In genomic region chr17:70871676-70872075, GRCm38 (mm10) we compare ENCODE assay signal across 21 mouse cellular contexts. TPM values are rescaled to one million over a fixed set of nuclear protein-coding genes. Genes with fewer than 3 reads are reported as not detected.
A peak's percentile ranks its signal among the peaks of the same experiment; 100 is the strongest.
DNase-seq lines count a peak whose midpoint lies in the region; ATAC-seq and TF ChIP-seq lines count a peak whose summit lies in the region.
"Had no signal": no experiment of that assay in that cellular context is flagged by ENCODE, and none has a peak within 500 bp of the region (broad histone marks: within the 10 kb centered on the region; RNA-seq: fewer than 3 reads in every experiment).

No protein-coding gene starts in this region.

- ATAC-seq in forebrain, postnatal 0 days = no peak
- ATAC-seq in hindbrain, embryonic 12.5 days (ENCODE audit: low FRiP score) = no peak
- ATAC-seq in hindbrain, postnatal 0 days = no peak
- ATAC-seq in neural tube, embryonic 11.5 days (ENCODE audit: insufficient read depth, low FRiP score, low TSS enrichment) = no peak
- ATAC-seq: inflammation-experienced regulatory T-cells, adult 6 months had no signal

- H3K36me3 ChIP-seq in forebrain, embryonic 10.5 days (replicated peaks) = no peaks in the 10 kb centered on the region
- H3K36me3 ChIP-seq in forebrain, postnatal 0 days (ENCODE audit: insufficient read depth) = no peaks in the 10 kb centered on the region
- no peaks in the 10 kb centered on the region for H3K36me3 ChIP-seq in hindbrain, embryonic 12.5 days
- H3K36me3 ChIP-seq in hindbrain, postnatal 0 days (ENCODE audit: insufficient read depth, low read length) = no peaks in the 10 kb centered on the region
- H3K36me3 ChIP-seq in neural tube, embryonic 11.5 days (ENCODE audit: control insufficient read depth, insufficient read depth, low read length) = no peaks in the 10 kb centered on the region
- H3K36me3 ChIP-seq: heart, embryonic 13.5 days; limb, embryonic 12.5 days; liver, embryonic 15.5 days had no signal

- H3K27me3 ChIP-seq in forebrain, embryonic 10.5 days (ENCODE audit: poor library complexity, severe bottlenecking) = no peaks in the 10 kb centered on the region
- no peaks in the 10 kb centered on the region for H3K27me3 ChIP-seq in forebrain, postnatal 0 days (ENCODE audit: insufficient read depth, low read length)
- H3K27me3 ChIP-seq in hindbrain, embryonic 12.5 days = no peaks in the 10 kb centered on the region
- no peaks in the 10 kb centered on the region for H3K27me3 ChIP-seq in hindbrain, postnatal 0 days (ENCODE audit: insufficient read depth, low read length)
- H3K27me3 ChIP-seq in neural tube, embryonic 11.5 days (ENCODE audit: control insufficient read depth, insufficient read depth, low read length) = no peaks in the 10 kb centered on the region
- H3K27me3 ChIP-seq: CH12.LX; heart, embryonic 13.5 days; limb, embryonic 12.5 days; liver, embryonic 15.5 days had no signal

- no peak for TF ChIP-seq CTCF in forebrain, postnatal 0 days (IDR thresholded peaks at IDR 0.05; ENCODE audit: low read depth)
- TF ChIP-seq CTCF in hindbrain, postnatal 0 days (IDR thresholded peaks at IDR 0.05; ENCODE audit: low read depth) = no peak

- peaks cover 34% of the 10 kb centered on the region for H3K4me1 ChIP-seq in forebrain, embryonic 10.5 days
- H3K4me1 ChIP-seq in forebrain, postnatal 0 days (ENCODE audit: insufficient read depth) = peaks cover 3% of the 10 kb centered on the region; the same call in 1 of the 2 replicates
- H3K4me1 ChIP-seq in hindbrain, embryonic 12.5 days = peaks cover 19% of the 10 kb centered on the region
- 0 out of 2 replicates have a peak, but pooled peaks cover 7% of the 10 kb centered on the region for H3K4me1 ChIP-seq in hindbrain, postnatal 0 days (ENCODE audit: insufficient read depth, low read length)
- H3K4me1 ChIP-seq in neural tube, embryonic 11.5 days (ENCODE audit: control insufficient read depth, insufficient read depth, low read length) = peaks cover 18% of the 10 kb centered on the region

- H3K4me2 ChIP-seq in forebrain, postnatal 0 days (ENCODE audit: low read depth) = no peak overlapping the region
- H3K4me2 ChIP-seq in hindbrain, embryonic 12.5 days (replicated peaks) = no peak overlapping the region
- no peak overlapping the region for H3K4me2 ChIP-seq in hindbrain, postnatal 0 days (ENCODE audit: low read depth, low read length)
- H3K4me2 ChIP-seq in neural tube, embryonic 11.5 days (ENCODE audit: low read depth) = no peak overlapping the region
- H3K4me2 ChIP-seq: liver, embryonic 15.5 days had no signal

- no peak overlapping the region for H3K9ac ChIP-seq in forebrain, postnatal 0 days
- no peak overlapping the region for H3K9ac ChIP-seq in hindbrain, embryonic 12.5 days
- H3K9ac ChIP-seq in hindbrain, postnatal 0 days (replicated peaks; ENCODE audit: low read length) = no peak overlapping the region
- H3K9ac ChIP-seq in neural tube, embryonic 11.5 days (ENCODE audit: low read length) = no peak overlapping the region
- H3K9ac ChIP-seq: liver, embryonic 15.5 days; lung, embryonic 14.5 days had no signal

- WGBS in forebrain, embryonic 10.5 days = 45% methylated on average over 5 of the region's 5 CpGs
- WGBS in forebrain, postnatal 0 days = 54% methylated on average over 5 of the region's 5 CpGs
- 60% methylated on average over 5 of the region's 5 CpGs for WGBS in hindbrain, embryonic 12.5 days
- 64% methylated on average over 5 of the region's 5 CpGs for WGBS in hindbrain, postnatal 0 days
- 58% methylated on average over 5 of the region's 5 CpGs for WGBS in neural tube, embryonic 11.5 days

- no peak overlapping the region for H3K4me3 ChIP-seq in forebrain, embryonic 10.5 days
- H3K4me3 ChIP-seq in forebrain, postnatal 0 days (ENCODE audit: low read depth, low read length) = no peak overlapping the region
- H3K4me3 ChIP-seq in hindbrain, embryonic 12.5 days = no peak overlapping the region
- no peak overlapping the region for H3K4me3 ChIP-seq in hindbrain, postnatal 0 days (ENCODE audit: low read length)
- no peak overlapping the region for H3K4me3 ChIP-seq in neural tube, embryonic 11.5 days (ENCODE audit: low read depth, low read length)
- H3K4me3 ChIP-seq: erythroblast, embryonic 14.5 days; heart, embryonic 13.5 days; limb, embryonic 12.5 days; liver, embryonic 15.5 days; myocyte had no signal

- H3K9me3 ChIP-seq in forebrain, embryonic 10.5 days = no peaks in the 10 kb centered on the region
- no peaks in the 10 kb centered on the region for H3K9me3 ChIP-seq in forebrain, postnatal 0 days (ENCODE audit: low read length)
- no peaks in the 10 kb centered on the region for H3K9me3 ChIP-seq in hindbrain, embryonic 12.5 days (replicated peaks)
- H3K9me3 ChIP-seq in hindbrain, postnatal 0 days (ENCODE audit: low read length) = no peaks in the 10 kb centered on the region
- H3K9me3 ChIP-seq in neural tube, embryonic 11.5 days (ENCODE audit: control insufficient read depth, low read length) = no peaks in the 10 kb centered on the region
- H3K9me3 ChIP-seq: heart, embryonic 13.5 days; liver, embryonic 15.5 days had no signal

- peak overlapping the region; percentile 90 for H3K27ac ChIP-seq in forebrain, embryonic 10.5 days
- no peak overlapping the region for H3K27ac ChIP-seq in forebrain, postnatal 0 days (ENCODE audit: low read depth, low read length)
- peak overlapping the region; percentile 52; the same call in 1 of the 2 replicates for H3K27ac ChIP-seq in hindbrain, embryonic 12.5 days
- no peak overlapping the region for H3K27ac ChIP-seq in hindbrain, postnatal 0 days
- H3K27ac ChIP-seq in neural tube, embryonic 11.5 days (ENCODE audit: low read depth, low read length) = peak overlapping the region; percentile 71; the same call in 1 of the 2 replicates
- H3K27ac ChIP-seq: heart, embryonic 13.5 days; liver, embryonic 15.5 days had no signal

- no peak for DNase-seq in forebrain, embryonic 10.5 days (ENCODE audit: extremely low spot score, low spot score)
- DNase-seq in forebrain, postnatal 0 days = no peak
- no peak for DNase-seq in hindbrain, postnatal 0 days (ENCODE audit: low spot score)
- no peak for DNase-seq in neural tube, embryonic 11.5 days (ENCODE audit: low spot score)
- no peak for DNase-seq in neural tube, embryonic 10.5 days (ENCODE audit: extremely low spot score, low spot score)
- no peak for DNase-seq in heart, adult 11 months
- DNase-seq: adrenal gland, postnatal 25 days; cerebellum, adult 18-20 months; kidney, adult 11 months; kidney, postnatal 14 days; lung, embryonic 14.5 days; lung, postnatal 14 days; right cerebral cortex, postnatal 14 days had no signal

RNA-seq across cellular contexts. Expression of gene Tgif1, which starts 18.3 kb away (rescaled TPM):
- polyA plus RNA-seq in forebrain, embryonic 10.5 days (2016; fragmentation: Nextera tagmentation; extraction: Ambion mirVana) = 80.2 and 89.6 TPM in 2 replicates
- 3.0 and 3.5 TPM in 2 replicates for total RNA-seq in forebrain, postnatal 0 days (2014; rRNA removed)
- polyA plus RNA-seq in forebrain, postnatal 0 days (2015; fragmentation: Nextera tagmentation; extraction: Ambion mirVana) = 4.4 and 5.2 TPM in 2 replicates
- 66.8 and 68.7 TPM in 2 replicates for polyA plus RNA-seq in hindbrain, embryonic 12.5 days (2016; fragmentation: Nextera tagmentation; extraction: Ambion mirVana)
- total RNA-seq in hindbrain, postnatal 0 days (2014; rRNA removed) = 12.5 and 12.6 TPM in 2 replicates
- 8.4 and 9.4 TPM in 2 replicates for polyA plus RNA-seq in hindbrain, postnatal 0 days (2015; fragmentation: Nextera tagmentation; extraction: Ambion mirVana)
- polyA plus RNA-seq in neural tube, embryonic 11.5 days (2014; fragmentation: Nextera tagmentation; extraction: Ambion mirVana) = 63.8 and 66.2 TPM in 2 replicates

Comparison
In these comparisons a context has a peak if more than half of its experiments do, and no peak if none do; other contexts are left out.
1. H3K27ac ChIP-seq: peak in forebrain, embryonic 10.5 days (single experiment), hindbrain, embryonic 12.5 days (single experiment) and neural tube, embryonic 11.5 days (single experiment); none in forebrain, postnatal 0 days (single experiment) and hindbrain, postnatal 0 days (single experiment).